Mouse (Mus musculus) heart, postnatal 36 days (tissue): ENCODE results near the gene Itga2. TPM values are rescaled to one million over a fixed set of nuclear protein-coding genes. Genes with fewer than 3 reads are reported as not detected.

Experiments used
- DNase-seq, 2 experiments: peaks; one replicate each; pipeline ENCODE4 v3.0.0; 2021 to 2022
- intact Hi-C: fragments of 180-260 bp; cut with DNase I; formaldehyde crosslinking; loops from one replicate; pipeline ENCODE4 v1.15.1; 2025
- total RNA-seq, 2 experiments: library from RNA; stranded (reverse); gene quantifications; 2 replicates each; pipeline ENCODE4 v1.2.3; 2021

Itga2 gene
- 1 to 10 TPM in 1 of 2 experiments, under 1 TPM in 1; 0.39 to 1.2 TPM for total RNA-seq

DNA sequence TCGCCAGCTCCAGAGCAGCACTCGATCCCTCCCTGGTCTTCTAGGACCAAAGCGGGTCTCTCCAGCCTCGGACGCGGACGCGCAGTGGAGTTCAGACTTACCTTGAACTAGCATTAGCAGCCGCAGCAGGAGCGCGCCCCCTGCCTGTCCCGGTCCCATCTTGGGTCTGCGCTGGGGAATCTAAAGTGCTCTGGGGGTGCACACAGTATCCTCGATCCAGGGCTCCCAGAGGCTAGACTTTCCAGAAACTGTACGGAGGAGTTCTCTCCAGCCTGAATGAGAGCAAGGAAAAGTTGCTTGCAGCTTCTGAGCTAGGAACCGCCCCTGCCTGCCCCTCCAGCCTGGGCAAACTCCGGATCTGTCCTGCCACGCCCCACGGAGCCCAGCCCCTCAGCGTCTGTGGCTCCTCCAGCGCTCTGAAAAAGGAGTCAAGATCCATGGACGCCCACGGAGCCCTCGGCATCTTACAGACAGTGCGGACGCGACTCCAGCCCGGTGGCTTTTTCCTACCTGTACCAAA is at the start of gene Itga2:
TSS of gene Itga2 (minus strand) at position 326 of the 520 bp plus-strand sequence.
- intact Hi-C loops: loop anchor here (1.0 to 5.0 kb wide), 3 partner anchors 32 to 99 kb away; no protein-coding TSS in a partner anchor
- peak; percentile 73 to 74 for DNase-seq

DNA sequence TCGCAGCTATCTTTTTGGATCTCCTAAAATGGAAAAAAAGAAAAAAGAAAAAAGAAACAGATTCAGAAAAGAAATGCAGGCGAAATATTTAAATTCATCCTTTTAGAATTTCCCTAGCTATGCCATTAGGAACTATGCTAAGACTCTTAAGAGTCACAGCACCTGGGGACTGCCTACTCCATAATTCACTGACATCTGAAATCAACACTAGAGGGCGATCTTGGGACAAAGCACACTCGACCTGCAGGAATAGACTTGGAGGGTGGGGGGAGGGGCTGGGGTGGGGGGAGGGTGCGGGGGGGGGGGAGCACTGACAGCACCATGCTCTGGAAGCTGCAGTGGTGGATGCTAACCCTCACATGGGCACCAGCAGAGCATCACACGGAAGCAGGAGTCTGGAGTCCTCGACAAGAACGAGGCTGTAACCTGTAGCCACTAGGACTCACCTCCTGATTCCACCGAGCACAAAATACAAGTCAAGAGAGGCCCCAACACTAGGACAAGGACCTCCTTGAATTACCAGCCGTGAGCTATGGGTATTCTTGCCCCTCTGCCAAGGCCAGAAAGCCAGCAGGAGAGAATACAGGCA is 49.0 kb upstream of the Itga2 start:
- DNase-seq: no peak
- intact Hi-C loops: no loop called here

DNA sequence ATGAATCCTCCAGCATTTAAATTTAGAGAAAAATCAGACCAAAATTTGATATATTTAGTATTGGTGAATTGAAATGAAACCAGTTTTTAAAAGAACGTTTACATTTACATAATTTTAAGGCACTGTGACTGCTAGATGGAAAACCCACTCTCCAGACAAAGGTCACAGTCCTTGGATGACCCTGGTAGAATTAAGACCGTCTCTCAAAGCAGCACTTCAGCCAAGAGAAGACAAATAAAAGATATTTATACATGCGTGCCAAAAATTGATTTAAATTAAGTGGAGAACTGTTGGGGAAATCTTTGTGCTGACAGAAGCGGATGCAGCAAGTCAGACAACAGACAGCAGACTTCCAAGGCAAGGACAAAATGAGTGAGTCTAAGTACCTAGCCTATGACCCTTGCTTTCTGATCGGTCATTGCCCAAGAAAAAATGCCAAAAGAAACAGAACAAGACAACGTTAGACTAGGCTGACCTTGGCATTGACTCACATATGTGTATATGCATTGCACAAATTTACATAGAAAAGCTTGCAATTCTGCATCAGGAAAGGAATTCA is 42.7 kb upstream of the Itga2 start:
- intact Hi-C loops: no loop called here
- DNase-seq: no peak

DNA sequence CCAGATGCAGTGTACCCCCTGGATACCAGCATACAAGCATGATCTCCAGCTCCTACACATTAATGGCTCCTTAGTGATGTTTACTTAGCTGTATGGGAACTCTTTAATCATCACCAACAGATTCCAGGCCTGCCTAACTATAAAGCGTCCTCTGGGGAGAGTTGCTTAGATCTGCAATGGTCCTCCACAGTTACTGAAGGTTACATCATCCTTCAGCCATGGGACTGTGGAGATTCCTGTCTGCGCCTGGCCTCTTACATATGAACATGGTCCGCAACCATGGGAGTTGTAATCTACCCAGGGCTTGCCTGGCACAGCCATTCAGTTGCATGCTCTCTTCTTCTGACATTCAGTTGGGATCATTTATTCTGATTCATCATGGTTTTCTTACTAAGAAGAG is 40.0 kb upstream of the Itga2 start:
- intact Hi-C loops: no loop called here
- DNase-seq: no peak

DNA sequence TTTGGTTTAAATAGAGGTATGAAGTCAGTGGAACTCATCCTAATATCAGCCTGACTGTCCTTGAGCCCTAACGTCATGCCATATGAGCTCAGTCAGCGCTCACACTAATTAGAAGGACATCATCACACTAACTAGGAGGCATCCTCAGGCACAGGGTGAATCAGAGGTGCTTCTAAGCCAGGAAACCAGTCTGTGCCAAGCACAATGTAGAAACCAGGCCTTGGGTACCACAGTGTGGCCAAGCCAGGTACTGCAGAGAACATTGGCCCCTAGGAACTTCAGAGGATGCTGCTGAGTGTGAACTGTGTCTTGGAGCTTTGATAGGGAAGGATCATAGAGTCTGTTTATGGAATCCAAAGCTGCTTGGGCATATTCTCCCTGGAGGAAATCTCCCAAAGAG is 32.3 kb upstream of the Itga2 start:
- DNase-seq: peak; percentile 75 to 81
- intact Hi-C loops: loop anchor here (1.0 to 10.0 kb wide), 3 partner anchors 33 to 1089 kb away; no protein-coding TSS in a partner anchor

DNA sequence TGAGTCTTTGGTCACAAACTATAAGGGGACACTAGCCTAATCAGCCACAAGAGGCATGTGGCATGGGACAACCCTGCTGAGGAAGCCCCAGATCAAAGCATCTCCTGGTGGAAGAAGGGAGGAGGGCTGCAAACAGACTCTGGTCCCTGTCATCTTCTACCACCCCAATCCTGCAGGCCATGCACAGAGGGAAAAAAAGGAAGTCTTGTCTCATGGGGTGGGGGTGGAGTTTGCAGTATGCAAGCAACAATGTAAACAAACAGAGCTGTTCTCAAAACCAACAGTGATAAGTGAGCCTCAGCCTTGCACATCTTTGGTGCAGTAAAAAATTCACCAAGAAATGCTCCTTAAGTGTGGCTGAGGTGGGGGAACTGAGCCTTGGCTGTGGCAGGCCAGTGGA is 22.6 kb upstream of the Itga2 start:
- intact Hi-C loops: no loop called here
- DNase-seq: no peak

DNA sequence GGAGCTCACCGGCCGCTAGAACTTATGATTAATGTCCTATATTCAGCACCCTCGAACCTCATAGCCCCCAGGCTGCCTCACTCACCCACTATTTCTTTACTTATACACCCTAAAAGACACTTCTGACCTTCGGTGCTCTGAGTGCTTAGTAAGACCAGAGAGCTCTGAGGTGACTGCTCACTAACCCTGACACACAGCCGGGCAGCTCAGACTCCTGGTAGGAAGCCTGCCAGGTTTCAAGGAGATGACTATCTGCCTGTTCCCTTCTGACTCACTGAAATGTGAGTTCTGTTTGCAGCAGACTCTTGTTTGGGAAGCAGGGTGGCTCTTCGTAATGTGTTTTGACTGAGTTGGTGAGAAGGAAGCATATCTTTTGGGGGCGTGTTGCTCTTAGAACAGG is 1.6 kb upstream of the Itga2 start:
- intact Hi-C loops: loop anchor here (5.0 kb wide), 1 partner anchor 36 kb away; no protein-coding TSS in a partner anchor
- DNase-seq: no peak

DNA sequence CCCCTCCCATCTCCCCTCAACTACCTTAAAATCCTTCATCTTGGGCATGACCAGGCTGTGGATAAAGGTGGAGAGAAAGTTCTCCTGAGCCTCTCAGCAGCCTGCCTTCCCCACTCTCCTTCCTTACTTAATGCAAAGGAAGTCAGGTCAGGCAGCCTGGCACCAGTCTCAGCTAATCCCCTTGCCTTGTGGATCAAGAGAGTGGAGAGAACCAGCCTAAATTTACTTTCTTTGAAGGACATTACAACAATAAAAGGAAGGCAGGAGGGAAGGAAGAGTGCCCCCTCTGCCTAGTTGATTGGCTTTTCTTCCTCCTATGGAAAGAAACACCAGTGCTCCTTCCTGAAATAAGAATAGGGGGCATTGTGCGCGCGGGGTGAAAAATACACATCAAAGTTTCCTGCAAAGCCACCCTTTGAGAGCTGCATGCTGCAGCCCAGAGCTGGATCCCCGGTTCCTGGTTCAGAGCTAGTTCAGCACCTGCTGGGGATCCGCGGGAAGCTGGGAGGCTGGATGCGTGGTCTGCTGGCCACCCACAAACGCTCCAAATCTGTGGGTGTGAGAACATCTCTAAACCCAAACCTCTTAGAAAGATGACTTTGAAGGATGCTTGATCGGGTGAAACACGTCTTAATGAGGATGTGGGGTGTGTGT is 777 bp downstream of the Itga2 start:
- intact Hi-C loops: loop anchor here (1.0 to 5.0 kb wide), 3 partner anchors 33 to 98 kb away; no protein-coding TSS in a partner anchor
- peak in 1 of 2 experiments; percentile 15 for DNase-seq

DNA sequence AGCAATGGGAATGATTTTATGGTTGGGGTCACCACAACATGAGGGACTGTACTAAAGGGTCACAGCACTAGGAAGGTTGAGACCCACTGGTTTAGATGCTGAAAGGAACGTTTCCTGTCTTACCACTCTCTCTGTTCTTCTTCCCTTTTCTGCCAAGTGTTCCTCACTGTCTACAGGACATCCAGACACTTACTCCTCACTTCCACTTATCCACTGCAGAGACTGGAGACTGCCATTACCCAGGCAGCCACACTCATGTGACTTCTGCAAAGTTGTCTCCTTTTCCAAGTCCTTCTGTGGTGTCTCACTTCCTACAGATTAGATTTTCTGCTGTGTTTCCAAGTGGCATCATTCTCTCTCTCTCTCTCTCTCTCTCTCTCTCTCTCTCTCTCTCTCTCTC is 7.1 kb downstream of the Itga2 start:
- no peak for DNase-seq
- intact Hi-C loops: no loop called here

DNA sequence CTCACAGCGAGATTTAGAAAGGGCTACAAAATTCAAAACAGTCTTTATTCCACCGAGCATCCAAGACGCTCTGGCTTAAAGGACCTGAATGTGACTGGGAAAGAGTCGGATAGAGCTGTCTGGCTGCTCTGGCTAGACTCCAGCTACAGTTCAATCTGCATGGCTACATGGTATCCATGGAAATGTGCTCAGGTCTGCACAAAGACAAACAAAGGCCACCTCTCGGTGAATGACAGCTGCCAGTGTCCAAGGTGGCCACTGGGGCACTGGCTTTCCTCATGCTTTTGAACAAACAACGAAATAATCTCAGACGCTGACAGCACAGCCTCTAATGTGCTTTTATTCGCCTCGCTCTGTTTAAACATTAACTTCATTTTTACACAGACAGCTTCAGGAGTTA is 8.6 kb downstream of the Itga2 start:
- intact Hi-C loops: no loop called here

DNA sequence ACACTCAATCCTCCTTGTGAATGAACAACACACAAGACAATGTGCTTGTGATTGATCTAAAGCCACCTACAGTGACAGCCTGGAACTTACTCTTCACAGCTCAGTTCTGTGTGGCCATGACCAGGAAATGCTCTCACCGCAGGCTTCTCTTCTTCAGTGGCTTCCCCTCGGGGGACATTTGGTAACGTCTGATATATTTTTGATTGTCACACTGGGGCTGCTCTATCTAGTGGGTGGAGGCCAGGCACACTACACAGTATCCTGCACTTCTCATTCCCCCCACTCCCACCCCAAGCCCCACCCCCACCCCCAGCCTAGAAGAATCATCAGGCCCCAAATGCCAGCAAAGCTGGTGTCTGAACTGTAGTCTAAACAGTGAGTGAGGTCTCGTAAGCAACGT is 16.1 kb downstream of the Itga2 start:
- intact Hi-C loops: no loop called here
- DNase-seq: no peak

More for the DNA sequence above, 8.6 kb downstream of the Itga2 start:
- DNase-seq: no peak

DNA sequence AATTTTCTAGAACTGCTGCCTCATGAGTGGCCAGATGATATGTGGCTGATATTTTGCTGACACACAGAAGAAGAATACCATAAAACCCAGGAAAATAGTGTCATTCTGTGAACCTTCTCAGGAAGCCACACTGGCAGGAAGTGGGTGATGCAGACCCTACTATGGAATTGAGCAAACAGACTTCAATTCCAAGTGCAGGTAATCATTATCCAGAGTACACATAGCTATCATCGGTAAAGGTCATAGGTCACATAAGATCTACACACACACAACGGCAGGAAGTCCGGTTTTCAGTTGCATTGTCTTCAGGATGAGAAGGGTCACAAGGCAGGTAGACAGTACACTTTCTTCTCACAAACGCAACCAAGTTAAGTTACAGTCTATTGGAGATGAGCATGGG is 16.9 kb downstream of the Itga2 start:
- intact Hi-C loops: no loop called here
- DNase-seq: no peak

DNA sequence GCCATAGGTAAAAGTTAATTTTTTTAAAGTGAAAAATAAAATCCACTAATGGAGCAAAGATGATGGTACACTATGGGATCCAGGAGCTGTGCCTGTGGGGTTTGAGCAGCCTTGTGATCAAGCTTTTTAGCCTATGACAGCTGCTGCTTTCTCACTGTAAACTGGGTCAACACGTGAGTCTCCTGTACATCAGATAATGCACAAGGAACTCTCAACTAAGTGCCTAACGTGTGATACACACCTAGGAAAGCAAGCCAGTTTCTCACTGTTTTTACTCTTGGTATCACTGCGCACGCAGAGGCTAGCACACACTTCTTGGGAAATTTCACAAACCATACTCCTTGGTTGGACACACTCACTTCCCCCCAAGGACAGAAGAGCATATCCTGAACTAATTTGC is 17.3 kb downstream of the Itga2 start:
- DNase-seq: no peak
- intact Hi-C loops: no loop called here

DNA sequence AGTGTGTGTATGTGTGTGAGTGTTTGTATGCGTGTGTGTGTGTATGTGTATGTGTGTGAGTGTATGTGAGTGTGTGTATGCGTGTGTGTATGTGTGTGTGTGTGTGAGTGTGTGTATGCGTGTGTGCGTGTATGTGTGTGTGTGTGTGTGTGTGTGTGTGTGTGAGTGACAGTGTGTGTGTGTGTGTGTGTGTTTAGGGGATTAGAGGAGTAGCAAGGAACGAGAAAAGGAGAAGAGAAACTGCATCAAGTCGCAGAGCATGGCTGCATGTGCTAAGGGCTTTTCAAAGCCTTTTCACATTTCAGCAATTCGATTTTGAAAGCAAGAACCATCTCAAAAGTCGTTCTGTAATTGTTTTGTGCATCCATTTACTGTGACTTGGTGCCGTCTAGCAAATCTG is 21.3 kb downstream of the Itga2 start:
- intact Hi-C loops: no loop called here
- DNase-seq: no peak

DNA sequence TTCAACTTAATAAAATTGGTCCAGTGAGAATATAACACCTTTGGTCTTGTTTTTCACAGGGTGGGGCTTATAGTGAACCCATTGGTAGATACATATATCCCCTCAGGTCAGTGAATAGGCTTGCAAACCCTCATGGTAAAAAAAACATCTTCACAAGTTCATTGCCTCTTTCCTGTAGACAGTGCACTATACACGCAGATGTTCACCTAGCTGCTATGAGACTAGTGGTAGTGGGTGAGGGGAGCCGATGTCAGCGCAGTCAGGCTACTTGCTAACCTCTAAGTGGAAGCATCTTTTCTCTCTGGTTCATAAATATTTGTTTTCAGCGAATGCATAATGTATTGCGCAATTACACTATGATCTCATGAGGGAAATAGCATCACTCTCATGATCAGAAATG is 22.4 kb downstream of the Itga2 start:
- intact Hi-C loops: no loop called here

DNA sequence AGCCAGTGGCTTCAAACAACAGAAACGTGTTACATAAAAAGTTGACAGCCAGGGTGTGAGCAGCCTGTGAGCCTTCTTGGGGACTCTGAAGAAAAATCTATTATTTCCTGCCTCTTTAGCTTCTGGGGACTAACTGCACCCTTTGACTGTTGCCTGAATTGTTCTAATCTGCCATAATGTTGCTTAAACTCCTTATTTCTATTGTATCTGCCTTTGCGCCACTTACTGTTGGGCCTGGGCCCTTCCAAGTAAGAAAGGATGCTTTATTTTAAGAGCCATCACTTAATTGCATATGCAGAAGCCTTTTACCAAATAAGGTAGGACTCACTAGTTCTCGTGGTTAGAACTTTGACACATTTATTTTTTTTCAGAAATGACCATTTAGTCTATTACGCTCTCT is 24.0 kb downstream of the Itga2 start:
- no peak for DNase-seq
- intact Hi-C loops: no loop called here

More for the DNA sequence above, 22.4 kb downstream of the Itga2 start:
- DNase-seq: no peak

DNA sequence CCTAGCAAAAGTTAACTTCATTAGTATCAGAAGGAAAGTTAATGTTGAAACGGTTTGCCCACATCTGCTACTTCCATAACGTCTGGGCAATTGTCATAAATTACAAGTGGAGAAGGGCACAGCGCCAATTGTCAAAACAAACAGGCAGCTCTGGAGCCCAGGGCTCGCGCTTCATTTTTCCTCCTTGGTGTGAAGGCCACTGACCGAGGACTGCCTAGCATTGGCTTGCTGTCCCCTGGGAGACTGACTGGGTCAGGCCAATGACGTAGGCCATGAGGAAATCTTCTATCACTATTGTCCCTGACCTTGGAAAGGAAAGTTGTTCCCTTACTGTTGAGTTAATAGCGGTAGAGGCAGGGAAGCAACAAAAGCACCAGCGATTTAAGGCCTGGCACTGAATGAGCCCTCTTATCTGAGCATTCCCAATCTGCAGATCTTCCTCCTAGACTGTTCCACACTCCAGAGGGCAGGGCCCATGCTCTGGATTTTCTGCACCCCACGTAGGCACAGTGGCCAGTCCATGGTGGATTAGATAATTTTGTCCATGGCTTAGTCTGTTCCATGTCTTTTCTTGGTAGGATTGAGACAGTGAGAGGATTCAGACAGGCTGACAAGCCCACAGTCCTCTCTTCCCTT is 35.0 kb downstream of the Itga2 start:
- intact Hi-C loops: loop anchor here (5.0 to 10.0 kb wide), 3 partner anchors 35 to 208 kb away; partner anchors contain the start of genes Gm49395, Itga1 and Itga2
- peak; percentile 63 to 64 for DNase-seq

DNA sequence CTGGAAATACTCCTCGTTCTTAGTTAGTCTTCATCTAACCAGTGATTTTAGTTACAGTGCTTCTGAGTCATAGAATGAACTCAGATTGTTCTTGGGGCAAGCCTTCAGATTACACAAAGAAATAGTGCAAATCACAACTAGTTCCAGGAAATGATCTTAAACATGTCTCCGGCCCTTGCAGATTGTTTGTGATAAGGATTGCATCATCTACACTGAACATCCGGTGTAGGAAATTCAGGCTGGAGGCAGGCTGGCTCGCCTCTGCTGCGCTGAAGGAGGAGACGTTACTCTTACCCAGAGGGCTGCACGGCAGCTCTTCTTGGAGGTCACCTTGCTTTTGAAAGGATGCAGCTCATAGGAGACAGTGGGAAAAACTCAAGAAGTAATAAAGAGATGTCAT is 36.0 kb downstream of the Itga2 start:
- peak; percentile 24 to 33 for DNase-seq
- intact Hi-C loops: loop anchor here (5.0 to 10.0 kb wide), 3 partner anchors 36 to 209 kb away; partner anchors contain the start of genes Gm49395, Itga1 and Itga2

DNA sequence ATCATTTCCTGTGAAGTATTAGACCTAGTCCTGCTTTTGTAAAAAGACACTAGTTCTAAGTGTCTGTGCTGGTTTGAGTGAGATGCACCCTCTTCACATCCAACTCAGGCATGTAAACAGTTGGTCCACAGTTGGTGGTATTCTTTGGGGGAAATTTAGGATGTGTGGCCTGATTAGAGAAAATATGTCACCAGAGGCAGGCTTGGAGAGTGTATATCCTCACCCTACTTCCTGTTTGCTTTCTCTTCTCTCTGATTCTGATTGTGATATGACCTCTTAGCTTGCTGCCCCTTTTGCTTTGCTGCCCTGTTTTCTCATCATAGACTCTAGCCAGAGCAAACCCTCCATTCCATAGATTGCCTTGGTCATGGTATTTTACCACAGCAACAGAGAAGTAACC is 37.2 kb downstream of the Itga2 start:
- intact Hi-C loops: loop anchor here (5.0 to 10.0 kb wide), 3 partner anchors 38 to 210 kb away; partner anchors contain the start of genes Gm49395, Itga1 and Itga2

DNA sequence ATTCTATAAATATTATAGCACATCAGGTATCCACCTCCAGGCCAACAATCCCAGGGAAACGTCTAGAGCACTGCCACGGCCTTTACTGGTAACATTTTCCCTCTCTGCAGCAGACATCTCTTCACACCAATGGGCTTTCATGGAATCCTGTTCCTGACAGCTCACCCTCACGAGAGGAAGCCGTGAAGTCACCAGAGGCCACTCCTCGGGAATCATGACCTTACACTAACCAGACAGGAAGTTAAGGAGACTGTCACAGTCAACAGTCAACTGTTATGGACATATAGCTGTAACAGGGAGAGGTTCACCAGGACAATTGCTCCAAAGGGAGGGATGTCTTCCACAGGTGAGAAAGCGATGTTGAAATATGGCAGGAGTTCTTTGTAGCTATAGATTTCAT is 40.2 kb downstream of the Itga2 start:
- intact Hi-C loops: loop anchor here (10.0 kb wide), 1 partner anchor 213 kb away; the partner anchor contains the start of genes Gm49395 and Itga1
- DNase-seq: no peak

More for the DNA sequence above, 37.2 kb downstream of the Itga2 start:
- no peak for DNase-seq

DNA sequence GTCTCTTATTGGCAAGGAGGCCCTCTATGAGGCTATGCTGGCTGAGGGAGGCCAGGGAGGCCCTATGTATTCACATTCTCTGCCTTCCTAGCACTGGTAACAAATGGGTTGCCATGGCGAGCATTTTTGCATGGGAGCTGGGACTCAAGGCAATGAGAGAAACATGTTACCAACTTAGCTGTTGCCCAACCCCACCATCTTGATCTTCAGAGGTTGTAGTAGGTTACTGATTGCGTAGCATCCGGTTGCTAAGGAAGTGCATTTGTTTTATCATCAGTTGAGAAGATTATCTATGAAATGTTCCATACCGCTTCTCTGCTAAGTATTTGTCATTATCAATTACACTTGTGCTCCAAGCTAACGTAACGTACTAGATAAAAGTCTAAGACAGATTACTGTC is 44.2 kb downstream of the Itga2 start:
- intact Hi-C loops: no loop called here
- DNase-seq: no peak
